Mouse (Mus musculus): Measurements from ENCODE around the gene Trim45. TPM values are rescaled to one million over a fixed set of nuclear protein-coding genes. Genes with fewer than 3 reads are reported as not detected.

Trim45 gene
- polyA plus RNA-seq, 1 experiment, result 3.9 TPM

DNA sequence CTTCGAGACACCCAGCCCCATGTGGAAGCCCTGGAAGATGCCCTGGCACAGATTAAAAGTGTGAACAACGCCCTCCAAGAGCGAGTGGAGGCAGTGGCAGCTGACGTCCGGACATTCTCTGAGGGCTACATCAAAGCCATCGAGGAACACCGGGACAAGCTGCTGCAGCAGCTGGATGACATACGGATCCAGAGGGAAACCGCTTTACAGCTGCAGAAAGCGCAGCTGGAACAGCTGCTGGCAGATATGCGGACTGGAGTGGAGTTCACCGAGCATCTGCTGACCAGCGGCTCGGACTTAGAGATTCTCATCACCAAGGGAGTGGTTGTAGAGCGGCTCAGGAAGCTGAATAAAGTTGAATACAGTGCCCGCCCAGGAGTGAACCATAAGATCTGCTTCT lies 3.2 kb downstream of the Trim45 start:
- Histone ChIP-seq H3K27ac (ENCODE audit: insufficient read depth, low read length) (no peak overlapping the region), H3K4me3 (ENCODE audit: insufficient read depth, low read length) (no peak overlapping the region), H3K4me1 (ENCODE audit: control insufficient read depth, insufficient read depth, low read length) (peaks cover 5% of the 10 kb centered on the region; the same call in 1 of the 2 replicates)
- no peak for TF ChIP-seq POLR2A (IDR thresholded peaks at IDR 0.05; ENCODE audit: low read depth, low read length)
- TF ChIP-seq CTCF (IDR thresholded peaks at IDR 0.05; ENCODE audit: borderline replicate concordance, insufficient read depth, low read length), result no peak

DNA sequence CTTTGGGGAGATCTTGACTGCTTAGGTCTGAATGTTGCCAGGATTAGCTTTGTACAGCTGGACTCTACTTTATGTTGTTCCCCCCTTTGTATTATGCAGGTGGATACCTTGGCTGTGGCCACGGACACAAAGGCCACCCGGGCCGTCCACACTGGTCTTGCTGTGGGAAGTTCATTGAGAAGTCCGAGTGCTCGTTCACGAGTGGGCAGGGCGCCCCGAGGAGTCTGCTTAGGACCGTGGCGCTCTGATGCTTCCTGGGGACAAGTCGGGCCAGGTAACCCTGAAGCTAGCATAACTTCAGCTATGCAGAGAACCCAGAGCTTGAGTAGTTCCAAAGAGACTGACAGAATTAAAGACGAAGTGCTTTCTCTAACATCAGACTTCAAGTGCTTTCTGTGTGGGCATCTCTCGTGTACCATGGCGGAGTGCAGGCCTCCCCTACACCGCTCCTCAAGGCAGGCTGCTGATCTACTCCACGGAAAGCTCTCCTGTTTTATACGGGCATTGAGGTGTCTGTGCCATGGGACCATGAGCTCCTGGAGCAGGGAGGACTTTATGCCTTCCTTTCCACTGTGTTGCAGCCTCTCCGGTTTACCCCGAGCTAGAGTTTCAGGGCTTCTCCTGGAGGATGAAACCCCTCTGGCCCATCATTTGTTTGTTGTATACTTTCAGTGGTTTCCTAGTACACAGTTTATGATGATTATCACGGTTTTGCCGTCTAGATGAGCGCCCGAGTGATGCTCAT lies 9.5 kb downstream of the Trim45 start:
- TF ChIP-seq CTCF (IDR thresholded peaks at IDR 0.05; ENCODE audit: borderline replicate concordance, insufficient read depth, low read length) (no peak), POLR2A (IDR thresholded peaks at IDR 0.05; ENCODE audit: low read depth, low read length) (no peak)
- Histone ChIP-seq H3K4me3 (ENCODE audit: insufficient read depth, low read length) (no peak overlapping the region), H3K4me1 (ENCODE audit: control insufficient read depth, insufficient read depth, low read length) (no peaks in the 10 kb centered on the region), H3K27ac (ENCODE audit: insufficient read depth, low read length) (no peak overlapping the region)

GRCm38 (mm10) chr3:100932077-100932944 lies 10.3 kb downstream of the Trim45 start:
- no peak for TF ChIP-seq POLR2A (IDR thresholded peaks at IDR 0.05; ENCODE audit: low read depth, low read length)
- TF ChIP-seq CTCF (IDR thresholded peaks at IDR 0.05; ENCODE audit: borderline replicate concordance, insufficient read depth, low read length), result no peak
- no peak overlapping the region for H3K27ac ChIP-seq (ENCODE audit: insufficient read depth, low read length)
- no peak overlapping the region for H3K4me3 ChIP-seq (ENCODE audit: insufficient read depth, low read length)
- no peaks in the 10 kb centered on the region for H3K4me1 ChIP-seq (ENCODE audit: control insufficient read depth, insufficient read depth, low read length)

DNA sequence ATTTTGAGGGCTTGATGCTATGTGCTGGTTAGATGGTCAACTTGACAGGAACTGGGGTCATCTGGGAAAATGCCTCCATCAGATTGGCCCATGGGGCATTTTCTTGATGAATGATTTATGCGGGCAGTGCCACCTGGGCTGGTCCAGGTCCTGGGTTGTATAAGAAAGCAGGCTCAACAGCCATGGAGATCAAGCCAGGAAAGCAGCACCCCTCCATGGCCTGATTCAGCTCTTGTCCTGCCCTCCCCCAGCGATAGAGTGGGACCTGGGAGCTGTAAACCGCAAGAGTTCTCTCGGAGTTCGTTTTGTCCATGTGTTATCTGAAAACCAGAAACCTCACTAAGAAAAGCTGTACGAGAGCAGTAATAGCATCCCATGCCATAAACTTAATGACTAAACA lies 13.5 kb downstream of the Trim45 start:
- Histone ChIP-seq H3K4me1 (ENCODE audit: control insufficient read depth, insufficient read depth, low read length) (no peaks in the 10 kb centered on the region), H3K27ac (ENCODE audit: insufficient read depth, low read length) (no peak overlapping the region), H3K4me3 (ENCODE audit: insufficient read depth, low read length) (no peak overlapping the region)
- TF ChIP-seq POLR2A (IDR thresholded peaks at IDR 0.05; ENCODE audit: low read depth, low read length) (no peak), CTCF (IDR thresholded peaks at IDR 0.05; ENCODE audit: borderline replicate concordance, insufficient read depth, low read length) (no peak)

DNA sequence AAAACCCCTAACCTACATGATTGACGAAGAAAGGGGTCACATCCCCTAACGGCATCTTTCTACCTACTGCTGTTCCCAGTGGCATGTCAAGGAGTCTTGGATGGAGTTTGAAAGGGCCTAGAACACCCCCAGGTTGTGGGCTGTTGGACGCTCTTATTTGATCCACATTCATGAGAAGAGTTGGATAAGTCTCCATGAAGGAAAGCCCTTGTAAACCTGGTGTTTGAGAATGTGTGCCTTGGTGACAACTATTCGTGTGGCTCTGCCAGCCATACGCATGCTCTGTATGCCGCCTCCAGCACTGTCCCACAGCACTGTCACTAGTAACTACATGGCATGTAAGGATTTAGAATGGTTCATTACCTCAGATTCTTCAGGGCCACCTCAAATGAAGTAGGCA lies 14.2 kb downstream of the Trim45 start:
- Histone ChIP-seq H3K27ac (ENCODE audit: insufficient read depth, low read length) (no peak overlapping the region), H3K4me3 (ENCODE audit: insufficient read depth, low read length) (no peak overlapping the region), H3K4me1 (ENCODE audit: control insufficient read depth, insufficient read depth, low read length) (no peaks in the 10 kb centered on the region)
- TF ChIP-seq POLR2A (IDR thresholded peaks at IDR 0.05; ENCODE audit: low read depth, low read length), result no peak
- TF ChIP-seq CTCF (IDR thresholded peaks at IDR 0.05; ENCODE audit: borderline replicate concordance, insufficient read depth, low read length), result no peak

GRCm38 (mm10) chr3:100938211-100938610 lies 16.2 kb downstream of the Trim45 start:
- Histone ChIP-seq H3K27ac (ENCODE audit: insufficient read depth, low read length) (no peak overlapping the region), H3K4me3 (ENCODE audit: insufficient read depth, low read length) (no peak overlapping the region), H3K4me1 (ENCODE audit: control insufficient read depth, insufficient read depth, low read length) (no peaks in the 10 kb centered on the region)
- TF ChIP-seq CTCF (IDR thresholded peaks at IDR 0.05; ENCODE audit: borderline replicate concordance, insufficient read depth, low read length) (no peak), POLR2A (IDR thresholded peaks at IDR 0.05; ENCODE audit: low read depth, low read length) (no peak)

DNA sequence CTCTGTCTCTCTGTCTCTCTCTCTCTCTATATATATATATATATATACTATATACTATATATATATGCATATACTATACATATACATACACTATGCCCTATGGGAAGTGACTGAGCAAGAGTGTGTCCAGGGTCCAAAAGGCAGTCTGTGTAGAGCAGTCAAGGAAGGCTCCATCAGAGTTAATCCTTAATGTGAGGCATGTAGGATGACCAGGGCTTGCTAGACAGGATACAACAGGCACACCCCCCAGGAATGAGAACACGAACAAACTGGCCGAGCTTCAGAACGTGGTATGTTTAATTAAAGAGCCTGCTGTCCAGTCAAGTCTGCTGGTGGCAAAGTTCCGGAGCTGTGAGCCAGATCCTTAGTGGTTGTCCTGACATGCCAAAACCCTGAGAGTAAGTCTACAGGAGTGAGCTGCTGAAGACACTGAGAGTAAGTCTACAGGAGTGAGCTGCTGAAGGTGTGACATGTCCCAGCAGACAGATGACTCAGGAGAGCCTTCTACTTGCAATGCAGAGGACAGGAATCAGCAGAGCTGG lies 18.6 kb downstream of the Trim45 start:
- Histone ChIP-seq H3K4me3 (ENCODE audit: insufficient read depth, low read length) (no peak overlapping the region), H3K4me1 (ENCODE audit: control insufficient read depth, insufficient read depth, low read length) (no peaks in the 10 kb centered on the region), H3K27ac (ENCODE audit: insufficient read depth, low read length) (no peak overlapping the region)
- TF ChIP-seq POLR2A (IDR thresholded peaks at IDR 0.05; ENCODE audit: low read depth, low read length) (no peak), CTCF (IDR thresholded peaks at IDR 0.05; ENCODE audit: borderline replicate concordance, insufficient read depth, low read length) (no peak)

DNA sequence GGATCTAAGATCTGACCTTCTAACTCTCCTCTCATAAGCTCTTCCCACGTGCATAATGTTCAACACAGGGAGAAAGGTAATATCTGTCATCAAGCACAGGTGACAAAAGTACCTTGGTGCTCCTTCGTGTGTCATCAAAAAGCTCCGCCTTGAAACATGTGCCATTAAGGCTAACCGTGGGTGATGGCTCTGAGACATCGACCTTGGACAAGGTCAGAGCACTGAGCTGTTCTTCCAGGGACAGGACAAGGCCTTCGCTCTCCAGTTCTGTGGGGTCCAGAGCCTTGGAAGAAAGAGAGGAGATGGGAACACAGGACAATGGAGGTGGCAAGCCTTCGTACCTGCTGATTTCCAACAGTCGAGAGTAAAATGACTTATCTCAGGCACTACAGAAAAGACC lies 25.3 kb downstream of the Trim45 start:
- H3K4me1 ChIP-seq (ENCODE audit: control insufficient read depth, insufficient read depth, low read length), result no peaks in the 10 kb centered on the region
- no peak overlapping the region for H3K4me3 ChIP-seq (ENCODE audit: insufficient read depth, low read length)
- no peak overlapping the region for H3K27ac ChIP-seq (ENCODE audit: insufficient read depth, low read length)
- TF ChIP-seq CTCF (IDR thresholded peaks at IDR 0.05; ENCODE audit: borderline replicate concordance, insufficient read depth, low read length), result no peak
- no peak for TF ChIP-seq POLR2A (IDR thresholded peaks at IDR 0.05; ENCODE audit: low read depth, low read length)

DNA sequence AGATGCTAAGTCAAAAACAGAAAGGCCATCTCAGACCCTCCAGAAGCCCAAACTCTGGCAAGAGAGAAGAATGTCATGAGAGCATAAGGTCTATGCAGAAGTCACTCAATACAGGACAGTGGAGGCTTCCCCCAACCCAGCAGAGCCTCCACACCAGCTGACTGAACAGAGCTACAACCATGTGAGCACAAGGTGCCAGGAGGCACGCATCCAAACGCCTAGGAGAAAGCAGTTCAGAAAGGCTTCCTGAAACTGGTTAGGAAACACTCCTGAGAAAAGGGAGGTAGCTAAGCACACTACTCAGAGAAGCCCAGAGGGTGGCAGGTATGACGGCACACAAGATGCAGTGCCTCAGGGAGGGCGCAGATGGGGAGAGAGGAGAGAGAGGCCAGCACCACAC lies 29.5 kb downstream of the Trim45 start:
- Histone ChIP-seq H3K4me3 (ENCODE audit: insufficient read depth, low read length) (no peak overlapping the region), H3K4me1 (ENCODE audit: control insufficient read depth, insufficient read depth, low read length) (no peaks in the 10 kb centered on the region), H3K27ac (ENCODE audit: insufficient read depth, low read length) (no peak overlapping the region)
- no peak for TF ChIP-seq CTCF (IDR thresholded peaks at IDR 0.05; ENCODE audit: borderline replicate concordance, insufficient read depth, low read length)
- TF ChIP-seq POLR2A (IDR thresholded peaks at IDR 0.05; ENCODE audit: low read depth, low read length), result no peak

- Histone ChIP-seq H3K4me1 (ENCODE audit: control insufficient read depth, insufficient read depth, low read length) (no peaks in the 10 kb centered on the region), H3K4me3 (ENCODE audit: insufficient read depth, low read length) (no peak overlapping the region), H3K27ac (ENCODE audit: insufficient read depth, low read length) (no peak overlapping the region)
- TF ChIP-seq POLR2A (IDR thresholded peaks at IDR 0.05; ENCODE audit: low read depth, low read length), result no peak
These were observed 32.6 kb downstream of the Trim45 start for GRCm38 (mm10) chr3:100954616-100955015.

All from embryonic fibroblast, embryonic 13.5 days (primary cell).